Mouse (Mus musculus) C2C12 (cell line): ENCODE measurements around the gene Cdhr1.

Source experiments
- CEBPB ChIP-seq: IDR thresholded peaks from one replicate; pipeline ENCODE4 v1.6.1; 2011; ENCODE audit warnings: low read depth, mild to moderate bottlenecking, control low read depth, moderate library complexity
- CTCF ChIP-seq: IDR thresholded peaks from one replicate; pipeline ENCODE4 v1.5.1; 2011; ENCODE audit not compliant: control insufficient read depth, insufficient read depth, insufficient read length
- MAX ChIP-seq: IDR thresholded peaks from one replicate; pipeline ENCODE4 v1.6.1; 2011; ENCODE audit warnings: mild to moderate bottlenecking, control low read depth

GRCm38 (mm10) chr14:37110456-37110855 is 12.3 kb upstream of the Cdhr1 start:
- TF ChIP-seq CEBPB = no peak
- TF ChIP-seq CTCF = no peak
- TF ChIP-seq MAX = no peak
